Mouse (Mus musculus) gastrocnemius, adult 2 months (tissue): ENCODE measurements around the gene Etv5. TPM values are rescaled to one million over a fixed set of nuclear protein-coding genes. Genes with fewer than 3 reads are reported as not detected.

ENCODE experiments used
- DNase-seq: peaks from one replicate; pipeline ENCODE4 v3.0.0; 2022
- H3K27ac ChIP-seq: fragments of 200-600 bp; 2 replicates; pipeline ENCODE4 v1.8.1; 2022; ENCODE audit warnings: mild to moderate bottlenecking
- H3K4me3 ChIP-seq: fragments of 200-600 bp; 2 replicates; pipeline ENCODE4 v1.8.1; 2022; ENCODE audit warnings: mild to moderate bottlenecking, moderate library complexity
- CTCF ChIP-seq: fragments of 200-600 bp; IDR thresholded peaks from 2 replicates; pipeline ENCODE4 v1.8.1; 2022; ENCODE audit warnings: antibody characterized with exemption, mild to moderate bottlenecking, moderate library complexity
- intact Hi-C: fragments of 180-260 bp; cut with DNase I; formaldehyde crosslinking; loops from one replicate; pipeline ENCODE4 v1.15.1; 2025
- total RNA-seq, 2 experiments: library from RNA; stranded (reverse); gene quantifications; 2 replicates each; pipeline ENCODE4 v1.2.3; 2021

Etv5 gene
- total RNA-seq, 2 experiments from 2014 or later, result 7.1 to 7.5 TPM

- Histone ChIP-seq H3K27ac (no peak overlapping the region), H3K4me3 (no peak overlapping the region)
- TF ChIP-seq CTCF, result no peak
- DNase-seq, result no peak
- intact Hi-C loops, result no loop called here
Measured at GRCm38 (mm10) chr16:22417931-22418330, 21.6 kb downstream of the Etv5 start.

DNA sequence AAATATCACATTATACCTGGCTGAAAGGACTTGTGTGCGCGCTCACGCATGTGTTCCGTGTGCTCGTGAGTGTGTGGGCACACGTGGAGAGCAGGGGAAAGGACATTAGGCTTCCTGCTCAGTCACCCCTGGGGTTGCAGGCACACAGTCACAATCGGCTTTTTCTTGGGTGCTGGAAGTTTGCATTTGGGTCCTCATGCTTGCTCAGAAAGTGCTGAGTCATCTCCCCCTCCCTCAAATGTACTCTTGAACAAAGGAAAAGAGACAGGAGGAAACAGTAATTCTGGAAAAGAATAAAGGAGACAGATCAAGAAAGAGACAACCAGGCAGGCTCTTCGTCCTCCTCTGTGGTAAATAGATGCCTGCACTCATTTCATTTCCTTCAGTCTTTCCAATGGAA lies 22.5 kb downstream of the Etv5 start:
- DNase-seq, result no peak
- H3K27ac ChIP-seq, result no peak overlapping the region
- H3K4me3 ChIP-seq, result no peak overlapping the region
- TF ChIP-seq CTCF, result no peak
- intact Hi-C loops, result no loop called here

DNA sequence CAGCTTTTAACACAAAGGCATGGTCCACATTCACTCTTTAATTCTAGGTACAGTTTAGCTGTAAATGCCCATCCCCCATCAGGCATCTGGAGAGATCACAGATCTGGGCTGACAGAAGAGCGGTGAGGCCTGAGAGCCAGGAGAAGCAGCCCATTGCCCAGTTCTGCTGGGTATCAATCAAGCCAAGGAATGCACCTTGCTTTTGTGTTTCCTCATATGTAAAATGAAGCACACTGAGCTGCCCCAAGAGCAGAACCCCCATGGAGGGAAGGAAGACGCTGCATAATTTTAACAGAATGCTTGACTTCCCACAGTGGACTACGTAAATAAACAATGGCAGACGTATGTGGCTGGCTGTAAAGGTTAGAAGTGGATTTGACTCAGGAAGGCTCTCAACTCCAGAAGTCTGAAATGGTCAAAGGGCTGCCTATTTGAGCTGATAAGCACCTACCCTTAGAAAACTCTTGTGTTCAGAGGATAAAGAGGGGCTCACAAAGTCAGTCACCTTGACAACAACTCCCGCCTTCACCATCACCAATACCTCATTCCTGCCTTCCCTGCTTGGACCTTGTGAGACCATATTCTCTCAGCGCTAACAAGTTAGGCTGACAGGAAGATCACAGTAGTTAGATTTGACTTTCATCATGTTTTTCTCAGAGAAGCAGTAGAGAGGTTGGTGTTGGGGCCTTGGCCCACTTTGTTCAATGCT lies 23.2 kb downstream of the Etv5 start:
- TF ChIP-seq CTCF, result no peak
- intact Hi-C loops, result no loop called here
- Histone ChIP-seq H3K27ac (no peak overlapping the region), H3K4me3 (no peak overlapping the region)
- DNase-seq, result no peak

- intact Hi-C loops, result no loop called here
- TF ChIP-seq CTCF, result no peak
- H3K4me3 ChIP-seq, result no peak overlapping the region
- no peak overlapping the region for H3K27ac ChIP-seq
- no peak for DNase-seq
Measured at GRCm38 (mm10) chr16:22414205-22414754, 25.2 kb downstream of the Etv5 start.

DNA sequence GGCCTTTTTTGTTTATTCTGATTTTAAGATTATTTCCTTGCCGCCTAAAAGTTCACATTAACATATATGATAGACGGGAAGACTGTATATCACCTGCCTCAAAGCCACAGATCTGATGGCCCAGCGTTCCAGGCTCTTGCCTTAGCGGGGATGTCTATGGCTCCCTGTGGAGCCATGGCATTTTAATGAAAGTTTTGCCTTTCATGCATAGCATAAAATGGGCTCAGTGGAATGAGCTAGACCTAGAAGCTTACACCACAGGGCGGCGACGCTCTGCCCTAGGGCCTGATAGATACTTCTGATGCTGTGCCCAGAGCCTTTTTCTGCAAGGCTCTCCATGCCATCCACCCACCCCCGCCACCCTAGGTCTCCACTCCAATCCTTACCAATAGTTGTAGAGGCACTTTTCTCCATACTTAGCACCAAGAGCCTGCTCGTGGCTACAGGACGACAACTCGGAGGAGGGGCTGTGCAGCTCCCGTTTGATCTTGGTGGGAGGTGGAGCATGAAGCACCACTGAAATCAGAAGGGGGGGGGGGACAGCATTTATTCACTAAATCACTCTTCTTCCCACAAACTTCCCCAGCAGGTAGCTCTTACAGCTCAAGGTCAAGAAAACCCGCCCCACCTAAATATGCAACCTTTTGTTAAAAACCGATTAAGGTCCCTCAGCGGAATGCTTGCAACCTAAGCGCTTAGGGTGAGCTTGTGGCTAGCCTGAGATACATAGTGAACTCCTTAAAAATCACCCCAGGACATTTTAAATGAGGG lies 26.9 kb downstream of the Etv5 start:
- H3K4me3 ChIP-seq, result no peak overlapping the region
- DNase-seq, result no peak
- H3K27ac ChIP-seq, result no peak overlapping the region
- intact Hi-C loops, result no loop called here
- TF ChIP-seq CTCF, result no peak

- Histone ChIP-seq H3K4me3 (no peak overlapping the region), H3K27ac (no peak overlapping the region)
- intact Hi-C loops, result no loop called here
- no peak for DNase-seq
- TF ChIP-seq CTCF, result no peak
Measured at GRCm38 (mm10) chr16:22411764-22412163, 27.8 kb downstream of the Etv5 start.

- intact Hi-C loops, result no loop called here
- no peak for TF ChIP-seq CTCF
- no peak for DNase-seq
Measured at GRCm38 (mm10) chr16:22410000-22410399, 29.5 kb downstream of the Etv5 start.

DNA sequence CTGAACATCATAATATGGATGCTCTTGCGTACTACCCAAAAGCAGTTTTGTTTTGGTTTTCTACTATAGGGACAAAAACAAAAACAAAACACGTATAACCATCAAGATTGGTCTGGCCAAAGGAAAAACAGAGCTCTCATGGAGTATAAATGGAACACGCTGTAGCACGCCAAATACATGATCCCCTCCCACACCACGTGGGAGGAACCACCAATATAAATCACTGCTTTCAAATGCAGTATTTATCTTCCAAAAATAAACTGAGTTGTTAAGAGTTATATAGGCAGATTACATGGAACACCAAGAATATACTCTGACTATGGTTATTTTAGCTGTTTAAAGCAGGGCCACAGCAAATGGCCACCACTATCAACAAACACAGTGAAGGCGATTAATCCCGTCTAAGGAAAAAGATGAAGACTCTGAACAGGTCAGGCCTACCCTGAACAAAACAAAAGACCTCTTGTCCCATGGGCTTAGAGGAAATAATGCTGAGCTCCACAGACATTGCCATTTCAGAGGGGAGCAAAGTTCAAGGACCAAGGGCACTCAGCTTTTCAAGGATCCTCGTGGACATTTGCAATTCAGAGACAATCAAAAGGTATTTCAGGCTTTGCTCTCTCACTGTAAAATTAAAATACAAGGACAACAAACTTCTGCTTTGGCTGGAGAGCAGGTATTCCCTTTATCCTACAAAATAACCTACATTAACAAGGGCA lies 30.7 kb downstream of the Etv5 start:
- no peak for DNase-seq
- no peak for TF ChIP-seq CTCF
- Histone ChIP-seq H3K27ac (no peak overlapping the region), H3K4me3 (no peak overlapping the region)
- intact Hi-C loops, result no loop called here

More at GRCm38 (mm10) chr16:22410000-22410399, 29.5 kb downstream of the Etv5 start:
- Histone ChIP-seq H3K4me3 (no peak overlapping the region), H3K27ac (no peak overlapping the region)

DNA sequence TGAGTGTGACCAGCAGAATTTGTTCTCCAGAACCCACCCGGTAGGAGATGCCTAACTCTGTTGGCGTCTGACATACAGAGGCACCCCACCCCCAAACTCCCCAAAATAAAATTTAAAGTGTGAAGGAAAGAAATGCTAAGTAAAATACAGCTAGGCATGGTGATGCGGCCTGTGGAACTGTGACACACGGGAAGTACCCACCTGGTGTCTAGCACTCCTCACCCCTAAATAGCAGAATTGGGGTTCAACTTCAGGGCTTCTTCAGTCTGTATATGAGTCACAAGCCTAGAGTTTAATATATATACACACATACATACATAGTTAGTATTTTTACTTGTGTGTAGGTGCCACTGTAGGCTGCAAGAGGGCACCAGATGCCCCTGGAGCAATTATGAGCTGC lies 32.8 kb downstream of the Etv5 start:
- no peak overlapping the region for H3K27ac ChIP-seq
- intact Hi-C loops, result no loop called here
- DNase-seq, result no peak
- no peak for TF ChIP-seq CTCF
- H3K4me3 ChIP-seq, result no peak overlapping the region

DNA sequence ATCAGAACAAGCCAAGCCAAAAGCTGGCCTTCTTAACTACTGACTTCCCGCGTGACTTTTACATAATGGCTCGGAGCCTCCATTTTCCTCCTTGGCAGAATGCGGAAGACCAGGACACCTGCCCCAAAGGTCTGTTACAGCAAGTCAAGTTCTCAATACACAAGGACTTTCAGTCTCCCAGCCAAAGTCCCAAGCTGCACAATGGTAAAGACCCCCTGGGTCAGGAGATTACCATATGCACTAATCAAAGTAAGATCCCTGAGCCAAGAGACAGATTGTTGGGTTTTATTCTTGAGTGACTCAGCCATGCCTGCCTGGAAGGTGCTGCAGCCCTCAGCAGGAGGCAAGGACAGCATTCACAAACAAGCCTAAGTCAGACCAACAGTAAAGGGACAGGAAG lies 33.5 kb downstream of the Etv5 start:
- DNase-seq, result no peak
- H3K27ac ChIP-seq, result peak overlapping the region; percentile 1; the same call in 1 of the 2 replicates
- no peak for TF ChIP-seq CTCF
- H3K4me3 ChIP-seq, result no peak overlapping the region
- intact Hi-C loops, result no loop called here

GRCm38 (mm10) chr16:22405492-22405891 lies 34.0 kb downstream of the Etv5 start:
- no peak for DNase-seq
- no peak for TF ChIP-seq CTCF
- peak overlapping the region; percentile 1; the same call in 1 of the 2 replicates for H3K27ac ChIP-seq
- no peak overlapping the region for H3K4me3 ChIP-seq
- intact Hi-C loops, result no loop called here

DNA sequence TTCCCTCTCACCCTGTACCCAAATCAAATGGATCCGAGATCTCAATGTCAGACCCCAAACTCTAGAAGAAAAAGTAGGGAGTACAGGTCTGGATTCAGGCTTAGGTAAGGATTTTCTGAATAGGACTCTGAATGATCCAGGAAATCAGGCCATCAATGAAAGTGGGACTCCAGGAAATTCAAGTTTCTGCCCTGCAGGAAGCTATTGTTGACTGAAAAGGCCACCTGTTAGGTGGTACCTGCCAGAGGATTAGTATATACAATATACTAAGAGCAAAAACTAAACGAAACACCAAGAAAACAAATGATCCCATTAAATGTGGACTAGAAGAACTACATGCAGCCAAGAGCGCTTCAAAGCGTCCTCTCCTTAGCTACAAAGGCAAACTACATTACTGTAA lies 35.8 kb downstream of the Etv5 start:
- no peak for DNase-seq
- no peak overlapping the region for H3K4me3 ChIP-seq
- no peak for TF ChIP-seq CTCF
- no peak overlapping the region for H3K27ac ChIP-seq
- intact Hi-C loops, result no loop called here

DNA sequence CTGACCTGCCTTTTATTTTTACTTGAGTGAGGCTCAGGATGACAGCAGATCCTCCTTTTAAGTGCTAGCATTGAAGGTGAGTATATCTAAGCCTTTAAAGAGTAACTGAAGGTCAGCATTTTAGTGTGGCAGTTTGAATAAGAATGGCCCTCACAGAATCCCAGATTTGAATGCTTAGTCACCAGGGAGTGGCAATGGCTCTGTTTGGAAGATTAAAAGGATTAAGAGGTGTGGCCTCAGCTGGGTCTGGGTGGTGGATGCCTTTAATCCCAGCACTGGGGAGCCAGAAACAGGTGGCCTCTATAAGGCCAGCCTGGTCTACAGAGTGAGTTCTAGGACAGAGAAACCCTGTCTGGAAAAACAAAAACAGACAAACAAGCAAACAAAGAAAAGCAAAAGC lies 36.9 kb downstream of the Etv5 start:
- TF ChIP-seq CTCF, result no peak
- Histone ChIP-seq H3K4me3 (no peak overlapping the region), H3K27ac (no peak overlapping the region)
- no peak for DNase-seq
- intact Hi-C loops, result no loop called here
